Mouse (Mus musculus): Measurements from ENCODE around the gene 4931409K22Rik.

The 4931409K22Rik gene

DNA sequence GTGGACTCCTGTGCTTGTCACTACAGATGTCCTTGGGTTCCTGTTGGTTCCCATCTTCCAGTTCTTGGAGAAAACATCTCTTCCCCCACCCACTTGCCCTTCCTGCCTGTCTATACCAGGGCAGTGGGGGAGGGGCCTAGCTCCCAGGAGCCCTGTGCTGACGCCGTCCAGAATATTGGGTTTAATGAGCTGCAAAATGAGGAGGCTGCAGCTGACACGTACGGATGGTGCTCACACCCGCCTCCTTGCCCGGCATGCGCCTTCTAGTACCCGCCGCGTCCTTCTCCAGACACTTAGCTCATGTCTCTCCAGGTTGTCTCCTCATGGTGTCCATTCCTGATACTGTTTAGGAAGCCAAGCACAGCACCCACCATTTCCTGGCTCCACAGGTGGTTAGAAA is 57.5 kb downstream of the 4931409K22Rik start:
- DNase-seq (ENCODE audit: low spot score): no peak

DNA sequence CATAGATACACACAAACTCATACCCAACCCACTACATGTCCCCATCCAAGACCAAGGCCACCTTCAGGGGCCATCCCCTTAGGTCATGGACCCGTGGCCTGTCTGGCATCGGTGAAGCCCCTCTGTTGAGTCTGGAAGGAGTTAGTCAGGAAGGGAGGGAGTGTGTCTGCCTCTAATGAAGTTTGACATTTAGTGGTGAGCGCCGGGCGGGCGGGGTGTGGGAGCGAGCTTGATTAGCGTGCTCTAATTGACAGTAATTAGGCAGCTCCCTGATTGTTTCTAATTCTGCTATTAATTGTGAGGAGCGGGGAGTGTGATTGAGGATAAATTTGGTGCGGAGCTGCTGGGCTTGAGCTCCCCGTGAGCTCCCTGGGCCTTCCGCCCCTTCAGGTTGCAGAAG is 59.1 kb downstream of the 4931409K22Rik start:
- no peak for DNase-seq (ENCODE audit: low spot score)

DNA sequence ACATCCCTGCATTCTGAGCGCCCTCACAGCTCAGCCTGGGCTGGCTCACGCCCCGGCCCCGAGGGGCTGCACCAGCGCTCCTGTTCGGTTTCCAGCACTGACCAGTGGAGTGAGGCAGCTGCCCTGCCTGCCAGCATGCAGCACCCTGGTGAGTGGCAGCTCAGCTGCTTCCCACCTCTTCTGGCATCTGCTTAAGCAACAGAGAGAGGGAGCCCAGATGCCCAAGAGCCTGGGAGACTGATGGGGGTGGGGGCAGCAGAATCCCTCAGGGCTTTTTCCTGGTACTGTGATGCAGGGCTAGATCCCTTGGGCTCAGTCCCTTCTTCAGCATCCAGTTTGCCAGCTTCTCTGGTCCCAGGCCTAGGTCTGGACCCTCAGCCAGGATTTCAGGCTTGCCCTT is 59.9 kb downstream of the 4931409K22Rik start:
- no peak for DNase-seq (ENCODE audit: low spot score)

DNA sequence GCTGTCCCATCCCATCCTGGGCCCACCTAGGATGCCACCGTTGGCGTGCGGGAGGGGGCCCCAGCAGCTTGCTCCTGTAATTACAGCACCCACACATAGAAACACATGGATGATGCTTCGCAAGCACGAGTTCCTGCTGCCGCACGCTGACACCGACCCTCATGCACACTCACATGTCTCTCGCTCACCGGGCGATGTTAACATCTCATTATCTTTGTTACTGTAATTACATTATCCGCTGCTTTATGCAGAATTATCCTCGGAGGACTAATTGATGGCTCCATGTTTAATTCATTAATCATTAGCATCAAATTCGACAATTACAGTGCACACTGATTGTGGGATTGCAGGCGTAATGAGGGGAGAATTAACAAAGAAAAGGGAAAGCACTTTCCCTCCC is 61.6 kb downstream of the 4931409K22Rik start:
- no peak for DNase-seq (ENCODE audit: low spot score)
